In the genomic region with DNA sequence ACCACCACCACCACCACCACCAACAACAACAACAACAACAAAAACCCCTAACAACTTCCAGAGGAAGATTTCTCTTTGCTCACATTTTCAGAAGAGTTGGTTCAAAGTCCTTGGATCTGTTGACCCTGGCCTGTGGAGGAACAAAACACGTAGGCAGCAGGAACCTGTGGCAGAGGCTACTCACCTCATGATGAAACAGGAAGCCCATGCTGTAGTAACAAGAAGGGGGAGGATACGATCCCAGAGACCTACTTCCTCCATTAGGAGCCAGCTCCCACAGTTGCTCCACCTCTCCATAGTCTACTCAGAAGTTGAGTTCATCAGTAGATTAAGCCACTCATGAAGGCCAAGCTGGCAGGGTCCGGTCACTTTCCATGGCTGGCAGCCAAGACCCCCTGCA, we compare ENCODE assay signal across 16 mouse cellular contexts. TPM values are rescaled to one million over a fixed set of nuclear protein-coding genes. Genes with fewer than 3 reads are reported as not detected.
DNase-seq lines count a peak whose midpoint lies in the region; ATAC-seq lines count a peak whose summit lies in the region.
"Had no signal": no experiment of that assay in that cellular context is flagged by ENCODE, and none has a peak within 500 bp of the region (broad histone marks: within the 10 kb centered on the region; RNA-seq: fewer than 3 reads in every experiment).

No protein-coding gene starts in this region.

- ATAC-seq in common myeloid progenitor, adult 5-6 weeks (replicated peaks; ENCODE audit: low read depth, poor library complexity, severe bottlenecking), result 0 out of 2 replicates have a peak, but pooled peaks have one; percentile 23
- ATAC-seq in monocyte, adult 5-6 weeks (replicated peaks; ENCODE audit: insufficient number of reproducible peaks, low FRiP score, low TSS enrichment, poor library complexity, severe bottlenecking), result peak; percentile 63
- ATAC-seq: forebrain, embryonic 13.5 days; forebrain, postnatal 0 days had no signal

- peak; percentile 17 for DNase-seq in lung, postnatal 36 days
- no peak for DNase-seq in lung, postnatal 25 days (ENCODE audit: low spot score)
- no peak for DNase-seq in B cell, adult 2 months
- DNase-seq in adrenal gland, adult 18-20 months (ENCODE audit: low spot score in 2 of 2), result no peak
- no peak for DNase-seq in ovary, adult 18-20 months (ENCODE audit: low spot score)
- DNase-seq: adrenal gland, postnatal 10 days; cerebellum, adult 11 months; cerebellum, adult 8-10 months; cerebellum, postnatal 25 days; forebrain, postnatal 0 days; gastrocnemius, postnatal 14 days; heart, adult 11 months; heart, postnatal 36 days had no signal

RNA-seq across cellular contexts. Expression of a gene that starts 52.1 kb away (rescaled TPM):
- total RNA-seq in common myeloid progenitor, adult 5-6 weeks (2017), result 42.9 and 67.2 TPM in 2 replicates
- 96.0 to 177 TPM (median 119 TPM) in 3 replicates for total RNA-seq in monocyte, adult 5-6 weeks (2017)
- 100 to 1,000 TPM; 104 to 148 TPM for total RNA-seq in adrenal gland, adult 18-20 months (2021)
